Mouse (Mus musculus) heart, adult 9 months (tissue): ENCODE data around the gene Otud6a.
"Not testable (repeated sequence)": the region's sequence is repeated elsewhere in the genome, so short reads cannot be mapped to it uniquely, and the experiment has no call there.

Experiments used
- DNase-seq, 2 experiments: peaks; one replicate each; pipeline ENCODE4 v3.0.0; 2022; ENCODE audit warnings: low spot score in 2 of 2

Gene Otud6a

DNA sequence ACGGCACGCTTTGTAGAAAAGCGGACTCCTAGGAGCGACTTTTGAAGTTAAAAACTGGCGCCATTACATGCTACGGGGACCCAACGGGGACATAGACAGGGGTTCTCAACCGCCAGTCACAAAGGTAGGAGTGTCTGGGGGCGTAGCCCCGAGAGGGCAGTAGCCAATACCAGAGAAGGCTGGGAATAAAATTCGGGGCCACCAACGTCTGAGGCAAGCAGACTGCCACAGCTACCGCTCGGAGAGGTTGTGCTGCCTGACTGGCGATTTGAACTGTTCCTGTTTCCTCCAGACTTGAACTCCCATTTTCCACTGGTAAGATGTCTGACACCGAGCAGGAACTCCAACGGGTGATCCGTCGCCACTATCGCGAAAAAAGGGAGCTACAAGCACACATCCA is at the start of gene Otud6a:
Gene Otud6a, plus strand, starts transcription at position 321 of the 400 bp plus-strand sequence.
- no peak for DNase-seq

DNA sequence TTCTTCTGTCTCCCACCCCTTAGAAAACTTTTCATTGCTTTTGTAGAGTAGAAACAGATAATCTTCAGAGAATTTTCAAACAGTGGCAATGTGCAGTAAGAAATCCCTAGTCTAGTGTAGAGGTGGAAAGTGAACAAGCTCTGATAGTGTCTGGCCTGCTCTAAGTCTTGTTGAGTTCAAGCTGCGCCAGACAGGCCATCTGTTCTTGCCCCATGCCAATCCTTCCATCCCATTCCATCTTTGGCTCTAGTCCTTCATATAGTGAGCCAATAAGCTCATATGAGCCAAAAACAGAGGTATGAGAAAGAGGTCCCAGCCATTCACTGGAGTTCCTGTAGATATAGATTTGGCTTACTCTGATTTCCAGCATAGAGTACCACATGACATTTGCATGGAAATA is 38.9 kb upstream of the Otud6a start:
- no peak for DNase-seq

GRCm38 (mm10) chrX:100392304-100392703 is 36.5 kb upstream of the Otud6a start:
- DNase-seq: no peak

- no peak for DNase-seq
Observed at GRCm38 (mm10) chrX:100394223-100394861, 34.5 kb upstream of the Otud6a start.

- no peak for DNase-seq
Observed at GRCm38 (mm10) chrX:100395026-100395425, 33.8 kb upstream of the Otud6a start.

DNA sequence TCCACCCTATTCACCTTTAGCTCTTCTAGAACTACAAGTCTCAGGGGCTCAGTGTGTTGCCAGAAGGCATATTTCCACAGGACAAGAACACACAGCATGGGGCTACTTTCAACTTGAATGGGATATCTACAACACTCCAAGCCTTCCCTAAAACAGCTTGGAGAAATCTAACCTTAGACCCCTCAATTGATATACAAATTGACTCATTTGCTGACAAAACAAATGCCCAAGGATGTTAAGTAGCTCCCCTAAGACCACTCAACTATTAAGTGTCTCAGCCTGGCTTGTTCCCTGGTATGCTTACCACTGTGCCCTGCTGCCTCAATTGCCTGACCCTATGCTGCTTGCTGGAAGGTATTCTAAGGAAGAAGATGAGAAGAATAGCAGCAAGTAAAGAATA is 27.9 kb upstream of the Otud6a start:
- DNase-seq: no peak

- no peak for DNase-seq
Observed at GRCm38 (mm10) chrX:100401657-100402056, 27.2 kb upstream of the Otud6a start.

GRCm38 (mm10) chrX:100409245-100409644 is 19.6 kb upstream of the Otud6a start:
- no peak for DNase-seq

- no peak for DNase-seq
Observed at GRCm38 (mm10) chrX:100432311-100432710, 3.5 kb downstream of the Otud6a start.

DNA sequence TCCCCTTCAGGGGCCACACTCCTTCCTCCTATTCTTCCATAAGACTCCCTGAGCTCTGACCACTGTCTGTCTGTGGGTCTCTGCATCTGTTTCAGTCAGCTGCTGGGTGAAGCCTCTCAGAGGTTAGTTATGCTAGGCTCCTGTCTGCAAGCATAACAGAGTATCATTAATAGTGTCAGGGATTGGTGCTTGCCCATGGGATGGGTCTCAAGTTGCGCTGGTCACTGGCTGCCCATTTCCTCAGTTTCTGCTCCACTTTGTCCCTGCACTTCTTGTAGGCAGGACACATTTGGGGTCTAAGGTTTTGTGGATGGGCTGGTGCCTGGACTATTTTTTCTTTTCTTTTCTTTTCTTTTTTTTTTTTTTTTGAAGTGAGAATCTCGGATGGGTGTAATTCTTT is 13.8 kb downstream of the Otud6a start, which contains the start of gene Awat2:
Gene Awat2, minus strand, starts transcription at position 101 of the 400 bp plus-strand sequence.
- not testable (repeated sequence) for DNase-seq

DNA sequence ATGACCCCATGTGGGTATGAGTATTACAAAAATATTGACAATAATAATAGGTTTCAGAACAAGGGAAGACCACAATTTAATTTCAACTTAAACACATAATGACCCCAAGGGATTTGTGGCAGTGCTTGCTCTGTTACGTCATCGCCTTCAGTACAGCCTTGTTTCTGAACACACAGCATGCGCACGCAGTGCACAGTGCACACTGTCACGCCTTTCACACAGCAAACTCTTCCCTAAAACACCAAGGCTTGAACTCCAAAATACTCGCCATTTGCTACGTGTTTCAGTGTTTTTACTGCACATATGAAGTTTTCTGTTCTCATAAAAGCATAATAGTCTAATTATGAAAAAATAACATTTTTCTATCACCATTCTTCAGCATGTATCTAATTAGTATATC is 14.7 kb downstream of the Otud6a start:
- DNase-seq: no peak

- no peak for DNase-seq
Observed at GRCm38 (mm10) chrX:100468047-100468446, 39.2 kb downstream of the Otud6a start.

DNA sequence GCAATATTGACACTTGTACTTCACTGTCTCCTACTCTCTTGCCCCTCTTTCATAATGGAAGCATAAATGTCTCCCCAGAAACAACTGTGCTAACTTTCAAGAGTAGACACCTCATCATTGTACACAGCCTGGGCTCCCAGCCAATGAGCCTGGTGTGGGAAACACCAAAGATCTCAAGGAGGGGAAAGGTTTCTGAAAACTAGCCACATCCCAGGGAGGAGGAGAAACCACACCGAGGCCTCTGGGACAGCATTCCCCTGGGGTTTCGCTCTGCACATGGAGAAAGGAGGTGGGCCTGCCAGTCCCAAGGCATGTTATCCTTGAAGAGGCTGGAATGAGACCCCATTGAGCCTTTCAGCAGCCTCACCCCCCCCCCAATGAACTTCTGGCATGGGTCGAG is 41.3 kb downstream of the Otud6a start:
- DNase-seq: no peak

DNA sequence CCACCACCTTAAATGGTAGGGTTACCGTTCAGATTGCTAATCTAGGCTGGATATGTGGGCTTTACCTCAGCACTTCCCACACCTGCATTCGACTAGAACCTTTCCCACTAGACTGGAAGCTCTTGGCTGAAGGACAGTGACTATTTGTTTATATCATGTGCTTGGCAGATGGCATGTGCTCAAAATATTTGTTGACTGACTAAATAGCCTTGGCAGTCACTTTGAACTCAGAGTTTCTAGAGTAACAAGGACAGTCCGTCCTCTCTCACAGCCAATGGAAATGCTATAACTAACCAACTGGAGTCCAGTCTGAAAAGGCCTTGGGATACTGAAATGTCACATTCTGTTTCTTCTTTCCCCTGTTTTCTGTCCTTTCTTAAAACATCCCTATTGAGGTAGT is 42.7 kb downstream of the Otud6a start:
- DNase-seq: peak; percentile 4 to 13

DNA sequence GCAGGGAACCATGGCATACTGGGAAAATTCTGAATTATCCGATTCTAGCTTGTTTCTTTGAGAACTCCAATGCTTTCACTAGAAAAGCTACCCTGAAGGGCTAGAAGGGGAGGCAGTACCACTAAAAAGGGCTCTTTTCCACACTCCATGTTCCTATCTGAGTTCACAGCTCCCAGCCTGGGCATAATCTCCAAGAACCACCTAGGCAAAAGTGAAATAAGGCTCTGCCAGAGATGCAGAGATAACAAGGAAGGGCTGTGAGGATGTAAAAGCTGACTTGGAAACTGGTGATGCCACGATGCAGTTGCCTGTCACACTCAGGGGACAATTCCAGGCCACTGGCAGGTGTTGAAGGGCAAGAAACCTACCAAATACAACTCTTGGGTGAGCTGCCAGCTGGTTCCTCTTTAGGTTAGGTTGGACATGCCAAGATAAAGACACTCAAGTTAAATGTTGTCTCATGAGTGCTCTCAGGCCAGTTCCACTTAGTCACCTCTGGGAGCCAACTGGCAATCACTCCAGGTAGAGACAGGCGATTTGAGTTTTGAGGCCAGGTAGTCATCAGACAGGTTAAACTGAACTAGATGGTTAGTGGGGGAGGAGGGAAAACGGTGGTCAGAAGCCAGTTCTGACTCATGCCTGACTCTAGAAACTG is 46.9 kb downstream of the Otud6a start:
- peak in 1 of 2 experiments; percentile 1 for DNase-seq
